Mouse (Mus musculus) frontal cortex, postnatal 36 days (tissue): ENCODE measurements around the gene Tnfrsf8.

Experiments used
- DNase-seq, 2 experiments: peaks; one replicate each; pipeline ENCODE4 v3.0.0; 2022; ENCODE audit warnings: low spot score in 2 of 2

Gene Tnfrsf8

GRCm38 (mm10) chr4:145271634-145272033 is 43.3 kb downstream of the Tnfrsf8 start:
- no peak for DNase-seq

DNA sequence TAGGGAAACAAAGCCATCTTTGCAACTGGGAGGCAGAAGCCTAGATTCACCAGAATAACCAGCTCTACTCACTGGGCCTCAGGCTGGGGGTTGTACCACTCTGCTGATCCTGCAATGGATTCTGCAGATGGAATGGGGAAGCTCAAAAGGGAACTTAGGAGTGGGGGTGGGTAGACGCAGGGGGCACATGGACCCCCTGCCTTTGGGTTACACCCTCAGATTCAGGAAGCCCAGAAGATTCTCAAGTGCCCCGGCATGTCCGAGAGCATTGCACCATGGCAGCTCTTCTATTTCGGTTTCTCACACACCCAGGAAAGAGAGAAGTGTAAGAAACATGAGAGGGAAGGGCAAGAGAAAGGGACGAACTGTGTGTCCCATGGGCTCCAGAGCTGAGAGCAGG is 44.8 kb downstream of the Tnfrsf8 start:
- DNase-seq, result no peak

DNA sequence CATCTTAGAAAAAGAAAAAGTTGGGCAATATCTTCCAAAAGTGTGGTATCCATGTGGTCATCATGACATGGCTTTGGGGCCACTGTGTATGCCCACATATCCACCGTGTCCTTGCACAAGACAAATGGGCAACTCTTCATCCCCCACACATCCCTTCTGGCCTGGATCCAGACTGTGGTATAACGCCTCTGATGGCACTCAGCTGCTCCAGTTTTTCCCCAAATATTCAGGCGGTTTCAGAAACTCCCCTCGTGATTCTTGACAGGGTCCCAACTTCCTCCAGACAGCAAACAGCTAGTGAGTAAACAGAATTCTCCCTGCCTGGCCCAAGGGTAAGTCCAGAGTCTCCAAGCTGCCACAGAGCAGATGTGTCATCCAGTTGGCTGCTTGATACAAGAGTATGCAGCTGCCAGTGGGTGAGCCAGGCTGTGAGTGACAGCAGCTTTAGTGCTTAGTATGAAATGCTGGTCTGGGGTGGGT is 47.3 kb downstream of the Tnfrsf8 start:
- no peak for DNase-seq

DNA sequence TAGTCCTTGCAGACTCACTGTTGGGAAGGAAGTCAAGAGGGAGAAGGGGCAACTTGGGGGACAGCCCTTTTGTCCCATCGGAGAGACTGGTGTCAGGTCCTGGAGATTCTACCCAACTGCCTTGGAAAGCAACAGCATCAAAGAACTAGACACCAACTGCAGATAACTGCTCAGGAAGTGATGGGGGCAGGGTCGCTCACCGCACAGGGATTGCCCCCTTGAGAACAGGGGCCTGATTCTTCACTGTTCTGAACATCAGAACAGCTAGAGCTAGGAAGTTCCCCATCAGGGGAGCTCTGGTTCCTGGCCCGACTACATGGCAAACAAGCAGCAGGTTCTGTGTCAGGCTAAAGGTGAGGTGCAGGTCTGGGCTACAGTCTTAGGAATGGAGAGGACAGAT is 48.5 kb downstream of the Tnfrsf8 start:
- DNase-seq, result no peak

GRCm38 (mm10) chr4:145264761-145265160 is 50.2 kb downstream of the Tnfrsf8 start:
- no peak for DNase-seq

DNA sequence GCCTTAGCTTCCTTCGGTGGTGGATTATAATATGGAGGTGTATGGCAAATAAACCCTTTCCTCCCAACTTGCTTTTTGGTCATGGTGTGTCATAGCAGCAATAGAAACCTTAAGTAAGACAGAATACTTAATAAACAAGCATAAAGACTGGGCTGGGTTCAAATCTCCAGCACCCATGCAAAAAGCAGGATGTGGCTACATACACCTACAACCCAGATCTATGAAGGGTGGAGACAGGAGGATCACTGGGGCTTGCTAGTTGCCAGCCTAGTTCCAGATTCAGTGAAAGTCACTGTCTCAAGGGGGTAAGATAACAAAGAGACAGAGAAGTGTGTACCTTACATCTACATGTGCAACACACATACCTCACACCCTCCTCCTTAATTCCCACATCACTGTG is 51.4 kb downstream of the Tnfrsf8 start:
- DNase-seq, result no peak

- no peak for DNase-seq
Observed at GRCm38 (mm10) chr4:145260802-145261201, 54.2 kb downstream of the Tnfrsf8 start.

GRCm38 (mm10) chr4:145257751-145258434 is 57.1 kb downstream of the Tnfrsf8 start:
- no peak for DNase-seq

DNA sequence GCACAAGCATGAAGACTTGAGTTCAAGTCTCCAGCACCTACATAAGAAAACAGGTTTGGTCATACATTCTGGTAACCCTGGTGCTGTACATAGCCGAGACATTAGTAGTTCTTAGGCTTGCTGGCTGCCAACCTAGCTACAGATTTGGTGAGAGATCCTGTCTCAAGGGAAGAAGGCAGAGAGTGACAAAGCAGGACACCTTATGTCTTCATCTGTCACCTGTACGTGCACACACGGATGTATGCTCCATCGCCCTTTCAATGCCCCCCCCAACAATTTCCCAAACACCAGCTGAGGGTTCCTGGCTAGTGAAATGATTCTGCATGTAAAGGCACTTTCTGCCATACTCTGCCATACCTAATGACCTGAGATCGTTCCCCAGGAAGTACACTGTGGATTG is 58.8 kb downstream of the Tnfrsf8 start:
- no peak for DNase-seq

GRCm38 (mm10) chr4:145254418-145254817 is 60.5 kb downstream of the Tnfrsf8 start:
- DNase-seq, result peak in 1 of 2 experiments; percentile 28

GRCm38 (mm10) chr4:145252611-145253010 is 62.4 kb downstream of the Tnfrsf8 start:
- DNase-seq, result no peak

DNA sequence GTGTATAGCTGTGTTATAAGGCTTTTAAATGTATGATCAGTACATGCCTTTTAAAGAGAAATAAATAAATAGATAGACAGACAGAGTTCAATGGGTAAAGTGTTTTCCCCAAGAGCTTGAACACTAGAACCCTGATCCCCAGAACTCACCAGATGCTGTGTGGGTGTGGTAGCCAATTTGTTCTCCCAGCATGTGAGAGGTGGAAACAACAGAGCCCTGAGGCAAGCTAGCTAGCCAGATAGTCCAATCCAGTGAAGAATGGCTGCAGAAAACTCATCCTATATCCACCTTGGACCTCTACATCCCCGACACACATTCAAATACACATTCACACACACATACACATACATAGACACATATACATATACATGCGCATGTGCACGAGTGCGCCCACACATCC is 63.4 kb downstream of the Tnfrsf8 start:
- DNase-seq, result no peak

- DNase-seq, result no peak
Observed at GRCm38 (mm10) chr4:145250002-145250401, 65.0 kb downstream of the Tnfrsf8 start.

GRCm38 (mm10) chr4:145247556-145247955 is 67.4 kb downstream of the Tnfrsf8 start:
- DNase-seq, result no peak

- no peak for DNase-seq
Observed at GRCm38 (mm10) chr4:145246173-145247011, 68.6 kb downstream of the Tnfrsf8 start, which contains the start of gene Tnfrsf1b. Gene Tnfrsf1b, minus strand, starts transcription at chr4:145246870.

DNA sequence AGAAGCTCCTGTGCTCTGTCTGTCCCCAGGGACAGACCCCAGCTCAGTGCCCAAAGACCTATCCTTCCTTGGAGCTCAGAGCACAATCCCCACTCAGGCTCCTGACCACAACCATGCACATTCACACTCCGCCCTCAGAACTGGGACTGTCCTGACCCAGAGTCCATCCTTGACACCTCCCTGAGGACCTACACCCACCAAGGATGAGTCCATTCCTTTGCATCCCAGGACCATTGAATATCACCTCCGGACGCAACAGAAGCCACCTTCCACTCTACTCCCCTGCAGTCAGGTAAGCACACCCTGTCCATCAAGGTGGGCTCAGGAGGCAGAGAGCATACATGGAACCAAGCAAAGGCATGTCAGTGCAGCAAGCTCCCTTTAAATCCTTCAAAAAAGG is 69.4 kb downstream of the Tnfrsf8 start:
- DNase-seq, result no peak

DNA sequence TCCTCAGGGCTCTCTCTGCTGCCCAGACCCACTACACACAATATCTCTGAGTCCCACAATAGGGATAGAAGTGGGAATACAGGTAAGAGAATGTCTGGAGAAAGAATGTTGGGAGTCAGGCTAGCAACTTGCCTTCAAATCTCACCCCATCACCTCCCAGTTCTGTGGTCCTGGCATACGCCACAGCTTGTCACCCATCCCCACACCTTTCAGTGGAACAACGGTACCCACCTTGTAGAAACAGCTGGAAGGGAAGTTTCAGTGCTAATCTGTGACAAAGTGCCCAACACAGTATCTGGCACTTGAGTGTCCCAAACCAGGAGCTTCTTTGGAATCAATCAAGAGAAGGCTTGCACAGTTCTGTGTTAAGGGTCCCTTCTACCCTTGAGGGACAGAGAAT is 70.3 kb downstream of the Tnfrsf8 start:
- no peak for DNase-seq

DNA sequence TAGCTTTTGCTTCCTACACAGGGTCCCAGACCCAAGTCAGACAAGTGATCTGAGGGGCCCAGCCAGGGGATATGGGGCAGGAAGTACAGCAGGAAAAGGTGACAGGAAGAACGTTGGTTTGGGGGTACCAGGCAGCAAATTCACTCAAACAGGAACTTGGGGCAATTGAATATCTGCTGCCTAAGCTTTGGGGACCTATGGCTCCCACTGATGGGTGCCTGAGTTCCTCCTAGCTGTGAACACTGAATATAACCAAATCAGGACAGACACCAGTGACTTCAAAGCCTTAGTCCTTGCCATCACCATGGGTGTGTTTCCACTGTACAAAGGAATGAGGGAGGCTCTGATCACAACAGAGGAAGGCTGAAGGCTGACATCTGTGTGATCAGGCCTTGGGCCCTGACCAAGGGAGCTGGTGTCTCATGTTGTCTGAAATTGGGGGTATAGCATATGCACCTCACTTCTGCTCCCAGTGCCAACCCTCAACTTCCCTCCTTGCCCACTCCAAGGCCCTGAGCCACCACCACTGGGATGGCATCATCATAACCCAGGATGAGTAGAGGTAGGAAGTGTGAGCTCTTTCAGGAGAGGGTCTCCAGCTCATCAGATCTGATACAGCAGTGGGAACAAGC is 72.1 kb downstream of the Tnfrsf8 start:
- DNase-seq, result no peak

DNA sequence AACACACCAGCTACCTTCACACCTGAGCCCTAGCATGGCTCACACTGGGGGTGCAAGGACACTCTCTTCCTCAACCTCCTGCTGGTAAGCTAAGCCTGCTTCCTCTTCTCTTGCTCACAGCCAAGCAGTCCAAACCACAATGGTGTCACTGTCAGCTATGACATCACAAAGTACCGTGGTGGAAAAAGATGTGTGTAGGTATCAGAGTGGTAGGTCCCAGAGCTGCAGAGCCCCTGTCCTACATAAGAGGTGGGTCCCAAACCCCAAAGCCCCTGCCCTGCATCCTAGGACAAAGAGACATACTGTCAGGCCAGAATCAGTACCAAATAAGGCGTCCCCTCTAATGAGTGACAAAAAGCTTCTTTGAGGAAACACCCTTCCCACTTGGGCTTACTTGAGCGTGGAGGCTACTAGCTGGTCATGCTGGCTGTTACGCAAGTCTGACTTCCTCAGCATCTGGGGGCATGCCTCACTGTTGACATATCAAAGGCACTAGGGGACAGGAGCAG is 74.2 kb downstream of the Tnfrsf8 start:
- no peak for DNase-seq

- peak; percentile 33 to 43 for DNase-seq
Observed at GRCm38 (mm10) chr4:145239049-145239830, 75.7 kb downstream of the Tnfrsf8 start.

DNA sequence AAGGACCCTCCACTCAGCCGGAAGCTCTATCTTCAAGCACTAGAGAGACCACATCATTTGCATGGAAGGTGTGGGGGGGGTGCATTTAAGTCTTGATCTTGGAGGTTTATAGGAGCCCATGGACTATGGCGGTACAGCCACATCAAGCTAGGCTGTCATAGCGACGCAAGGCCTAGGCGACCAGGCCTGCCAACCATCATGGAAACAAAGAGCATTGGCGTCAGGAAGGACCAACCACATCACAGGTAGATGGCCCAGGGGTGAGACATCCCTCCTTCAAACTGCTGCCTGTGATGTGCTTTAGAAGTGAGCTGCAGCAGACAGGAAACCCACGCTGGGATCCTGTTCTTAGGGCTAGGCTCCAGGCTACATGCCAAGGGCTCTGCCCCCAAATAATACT is 78.9 kb downstream of the Tnfrsf8 start:
- DNase-seq, result no peak
